Mouse (Mus musculus): ENCODE measurements at regions not wholly inside any gene's neighbourhood (a gene's known extent, or its start where the extent isn't known, plus 50 kb on each side); places are given as distances from the start of the nearest gene placed in this dataset.
A peak's percentile ranks its signal among the peaks of the same experiment; 100 is the strongest.

GRCm38 (mm10) chr11:57929506-57929905, 79.4 kb upstream of the Larp1 start:
- H3K36me3 ChIP-seq, result no peaks in the 10 kb centered on the region
- H3K27ac ChIP-seq, result peak overlapping the region; percentile 83
- WGBS, result 4% methylated on average over 18 of the region's 18 CpGs
- H3K9me3 ChIP-seq, result no peaks in the 10 kb centered on the region
- H3K4me3 ChIP-seq, result peak overlapping the region; percentile 47
- peaks cover 6% of the 10 kb centered on the region for H3K27me3 ChIP-seq (ENCODE audit: insufficient read depth, poor library complexity, severe bottlenecking)
- peak; percentile 86 for DNase-seq (ENCODE audit: low spot score)
- peaks cover 38% of the 10 kb centered on the region for H3K4me1 ChIP-seq

DNA sequence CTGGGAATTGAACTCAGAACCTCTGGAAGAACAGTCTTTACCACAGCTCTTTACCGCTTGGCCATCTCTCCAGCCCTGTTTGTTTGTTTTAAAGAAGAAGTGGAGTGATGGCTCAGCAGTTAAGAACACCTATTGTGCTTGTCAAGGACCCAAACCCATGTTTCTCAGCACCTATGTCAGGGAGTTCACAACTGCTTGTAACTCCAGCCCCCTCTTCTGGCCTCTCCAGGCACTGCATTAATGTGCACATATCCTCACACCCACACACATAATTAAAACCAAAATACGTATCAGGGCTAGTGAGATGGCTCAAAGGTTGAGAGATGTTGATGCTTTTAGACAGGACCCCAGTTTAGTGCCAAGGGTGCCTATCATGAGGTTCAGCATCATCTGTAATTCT, 87.6 kb upstream of the Hand1 start:
- H3K4me1 ChIP-seq, result peaks cover 12% of the 10 kb centered on the region
- WGBS, result 84% methylated on average over 2 of the region's 2 CpGs
- H3K36me3 ChIP-seq, result no peaks in the 10 kb centered on the region
- H3K27me3 ChIP-seq (ENCODE audit: insufficient read depth, poor library complexity, severe bottlenecking), result no peaks in the 10 kb centered on the region
- no peak overlapping the region for H3K27ac ChIP-seq
- DNase-seq (ENCODE audit: low spot score), result no peak
- H3K9me3 ChIP-seq, result no peaks in the 10 kb centered on the region
- no peak overlapping the region for H3K4me3 ChIP-seq

GRCm38 (mm10) chr11:57918447-57919059, 85.9 kb upstream of the Hand1 start:
- H3K27ac ChIP-seq, result peak overlapping the region; percentile 29; the same call in 1 of the 2 replicates
- 78% methylated on average over 18 of the region's 18 CpGs for WGBS
- H3K36me3 ChIP-seq, result no peaks in the 10 kb centered on the region

GRCm38 (mm10) chr11:57917974-57918373, 85.4 kb upstream of the Hand1 start:
- whole genome bisulfite sequencing, result 76% methylated on average over 5 of the region's 5 CpGs
- Histone ChIP-seq H3K27me3 (ENCODE audit: insufficient read depth, poor library complexity, severe bottlenecking) (no peaks in the 10 kb centered on the region), H3K36me3 (no peaks in the 10 kb centered on the region), H3K4me3 (no peak overlapping the region), H3K27ac (no peak overlapping the region), H3K4me1 (peaks cover 30% of the 10 kb centered on the region), H3K9me3 (no peaks in the 10 kb centered on the region)
- DNase-seq (ENCODE audit: low spot score), result no peak

More at GRCm38 (mm10) chr11:57918447-57919059, 85.9 kb upstream of the Hand1 start:
- no peak overlapping the region for H3K4me3 ChIP-seq
- H3K4me1 ChIP-seq, result peaks cover 24% of the 10 kb centered on the region
- no peak for DNase-seq (ENCODE audit: low spot score)
- H3K9me3 ChIP-seq, result no peaks in the 10 kb centered on the region
- no peaks in the 10 kb centered on the region for H3K27me3 ChIP-seq (ENCODE audit: insufficient read depth, poor library complexity, severe bottlenecking)

- no peak overlapping the region for H3K4me3 ChIP-seq
- H3K9me3 ChIP-seq, result no peaks in the 10 kb centered on the region
- H3K27ac ChIP-seq, result peak overlapping the region; percentile 80
- WGBS, result 13% methylated on average over 6 of the region's 6 CpGs
- H3K36me3 ChIP-seq, result no peaks in the 10 kb centered on the region
- H3K4me1 ChIP-seq, result peaks cover 47% of the 10 kb centered on the region
- peak; percentile 91 for DNase-seq (ENCODE audit: low spot score)
- no peaks in the 10 kb centered on the region for H3K27me3 ChIP-seq (ENCODE audit: insufficient read depth, poor library complexity, severe bottlenecking)
Measured at GRCm38 (mm10) chr11:57916016-57916415, 83.4 kb upstream of the Hand1 start.

DNA sequence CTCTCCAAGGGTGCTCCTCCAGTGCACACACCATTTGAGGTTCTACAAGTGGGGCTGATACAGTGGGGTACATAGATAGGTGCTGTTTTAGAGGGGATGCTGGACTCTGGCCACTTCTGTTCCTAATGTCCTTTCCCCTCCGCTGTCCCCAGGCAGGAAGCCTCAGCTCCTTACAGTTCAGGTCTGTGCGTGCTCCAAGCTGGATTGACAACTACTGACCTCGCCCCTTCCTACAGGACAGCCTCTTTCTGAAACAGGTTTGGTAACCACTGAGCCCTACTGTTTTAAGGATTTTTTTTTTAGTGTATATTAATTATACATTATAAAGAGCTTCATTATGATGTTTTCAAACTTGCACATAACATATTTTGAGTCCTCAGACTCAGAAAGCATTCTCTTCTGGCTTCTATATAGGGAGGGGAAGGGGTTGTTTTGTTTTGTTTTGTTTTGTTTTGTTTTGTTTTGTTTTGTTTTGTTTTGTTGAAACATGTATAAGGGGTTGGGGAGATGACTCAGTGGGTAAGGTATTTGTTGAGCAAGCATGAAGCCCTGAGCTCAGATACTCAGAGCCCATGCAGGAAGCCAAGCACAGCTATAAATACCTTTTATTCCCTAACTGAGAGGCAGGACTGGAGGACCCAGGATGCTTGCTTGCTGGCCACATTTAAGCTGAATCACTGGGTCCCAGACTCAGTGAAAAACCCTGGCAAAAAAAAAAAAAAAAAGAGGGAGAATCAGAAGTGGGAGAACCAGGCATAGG, 81.4 kb upstream of the Hand1 start:
- H3K27me3 ChIP-seq (ENCODE audit: insufficient read depth, poor library complexity, severe bottlenecking), result no peaks in the 10 kb centered on the region
- 59% methylated on average over 3 of the region's 3 CpGs for WGBS
- no peaks in the 10 kb centered on the region for H3K9me3 ChIP-seq
- H3K4me3 ChIP-seq, result no peak overlapping the region
- peak overlapping the region; percentile 82 for H3K27ac ChIP-seq
- DNase-seq (ENCODE audit: low spot score), result no peak
- H3K4me1 ChIP-seq, result peaks cover 53% of the 10 kb centered on the region
- no peaks in the 10 kb centered on the region for H3K36me3 ChIP-seq

DNA sequence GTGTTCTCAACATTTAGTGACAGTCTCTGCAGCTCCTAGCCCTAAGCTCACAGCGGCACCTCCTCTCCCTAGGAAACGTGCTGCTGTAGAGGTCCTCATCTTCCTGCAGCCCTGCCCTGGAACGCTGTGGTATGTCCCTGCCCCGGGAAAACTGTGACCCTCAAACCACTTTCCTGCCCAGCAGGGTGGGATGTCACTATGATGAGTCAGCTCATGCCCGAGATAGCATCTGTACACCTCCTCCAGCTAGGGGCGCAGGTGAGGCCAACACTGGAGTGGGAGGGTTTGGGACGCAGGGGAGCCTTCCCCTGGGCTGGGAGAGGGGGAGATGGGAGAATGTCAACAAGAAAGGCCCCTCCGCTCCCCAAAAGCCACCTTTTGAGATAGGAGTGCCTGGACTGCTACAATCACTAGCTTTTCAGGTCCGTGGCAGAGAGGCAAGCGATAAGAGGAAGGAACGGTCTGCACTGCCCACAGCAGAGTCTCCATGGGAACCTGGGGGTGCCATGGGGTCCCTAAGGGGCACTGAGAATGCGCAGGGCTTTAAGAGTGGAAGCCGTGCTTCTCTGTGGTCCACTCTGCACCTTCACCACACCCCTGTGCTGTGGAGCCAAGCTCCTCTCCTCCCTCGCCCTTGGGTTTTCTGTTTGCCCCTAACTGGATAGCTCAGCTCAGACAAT, 80.5 kb upstream of the Hand1 start:
- WGBS, result 22% methylated on average over 14 of the region's 14 CpGs
- no peak for DNase-seq (ENCODE audit: low spot score)
- no peak overlapping the region for H3K4me3 ChIP-seq
- H3K9me3 ChIP-seq, result no peaks in the 10 kb centered on the region
- peaks cover 53% of the 10 kb centered on the region for H3K4me1 ChIP-seq
- no peaks in the 10 kb centered on the region for H3K27me3 ChIP-seq (ENCODE audit: insufficient read depth, poor library complexity, severe bottlenecking)
- H3K27ac ChIP-seq, result peak overlapping the region; percentile 82
- no peaks in the 10 kb centered on the region for H3K36me3 ChIP-seq

DNA sequence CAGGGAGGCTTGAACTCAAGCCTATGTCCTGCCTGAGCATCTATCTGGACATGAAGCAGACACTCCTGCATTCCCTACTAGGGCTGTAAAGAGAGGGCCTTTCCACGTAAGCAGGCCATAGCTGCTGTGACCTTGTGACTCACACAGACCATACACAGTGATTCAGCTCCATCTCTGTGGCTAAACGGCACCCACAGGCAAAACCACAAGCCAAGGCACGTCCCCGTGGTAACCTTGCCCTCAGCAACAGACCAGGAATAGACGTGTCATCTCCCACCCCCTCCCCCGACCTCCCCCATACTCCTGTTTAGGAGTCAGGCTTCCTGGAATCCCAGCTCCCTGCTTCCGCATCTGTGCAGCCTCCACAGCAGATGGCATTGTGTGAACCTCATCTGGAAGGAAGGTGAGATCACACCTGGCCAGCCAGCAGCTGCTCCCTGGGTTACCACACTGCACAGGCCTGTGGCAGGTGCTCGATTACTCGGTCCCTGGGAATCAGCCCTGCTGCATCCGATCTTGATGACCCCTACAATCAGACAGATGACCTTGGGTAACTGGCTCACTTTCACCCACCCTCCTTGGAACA, 79.2 kb upstream of the Hand1 start:
- DNase-seq (ENCODE audit: low spot score), result no peak
- WGBS, result 29% methylated on average over 10 of the region's 10 CpGs
- peak overlapping the region; percentile 76 for H3K27ac ChIP-seq
- no peaks in the 10 kb centered on the region for H3K36me3 ChIP-seq
- no peaks in the 10 kb centered on the region for H3K9me3 ChIP-seq
- H3K27me3 ChIP-seq (ENCODE audit: insufficient read depth, poor library complexity, severe bottlenecking), result no peaks in the 10 kb centered on the region
- peaks cover 57% of the 10 kb centered on the region for H3K4me1 ChIP-seq
- no peak overlapping the region for H3K4me3 ChIP-seq

GRCm38 (mm10) chr11:57904216-57904615, 71.6 kb upstream of the Hand1 start:
- H3K4me3 ChIP-seq, result no peak overlapping the region
- WGBS, result 15% methylated on average over 9 of the region's 9 CpGs
- H3K36me3 ChIP-seq, result no peaks in the 10 kb centered on the region
- no peaks in the 10 kb centered on the region for H3K9me3 ChIP-seq
- peaks cover 20% of the 10 kb centered on the region for H3K4me1 ChIP-seq
- no peak overlapping the region for H3K27ac ChIP-seq
- H3K27me3 ChIP-seq (ENCODE audit: insufficient read depth, poor library complexity, severe bottlenecking), result no peaks in the 10 kb centered on the region; the same call in 1 of the 2 replicates
- no peak for DNase-seq (ENCODE audit: low spot score)

GRCm38 (mm10) chr11:57899335-57899734, 66.7 kb upstream of the Hand1 start:
- H3K4me3 ChIP-seq, result no peak overlapping the region
- H3K4me1 ChIP-seq, result peaks cover 23% of the 10 kb centered on the region
- H3K27ac ChIP-seq, result peak overlapping the region; percentile 45
- H3K27me3 ChIP-seq (ENCODE audit: insufficient read depth, poor library complexity, severe bottlenecking), result no peaks in the 10 kb centered on the region
- DNase-seq (ENCODE audit: low spot score), result no peak
- no peaks in the 10 kb centered on the region for H3K36me3 ChIP-seq
- H3K9me3 ChIP-seq, result no peaks in the 10 kb centered on the region
- 26% methylated on average over 4 of the region's 4 CpGs for WGBS

- DNase-seq (ENCODE audit: low spot score), result no peak
- H3K9me3 ChIP-seq, result no peaks in the 10 kb centered on the region
- no peaks in the 10 kb centered on the region for H3K36me3 ChIP-seq
- H3K27me3 ChIP-seq (ENCODE audit: insufficient read depth, poor library complexity, severe bottlenecking), result no peaks in the 10 kb centered on the region
- H3K4me3 ChIP-seq, result no peak overlapping the region
- H3K4me1 ChIP-seq, result peaks cover 17% of the 10 kb centered on the region
- H3K27ac ChIP-seq, result no peak overlapping the region
- 52% methylated on average over 1 of the region's 1 CpGs for WGBS
Measured at GRCm38 (mm10) chr11:57895497-57895896, 62.9 kb upstream of the Hand1 start.

DNA sequence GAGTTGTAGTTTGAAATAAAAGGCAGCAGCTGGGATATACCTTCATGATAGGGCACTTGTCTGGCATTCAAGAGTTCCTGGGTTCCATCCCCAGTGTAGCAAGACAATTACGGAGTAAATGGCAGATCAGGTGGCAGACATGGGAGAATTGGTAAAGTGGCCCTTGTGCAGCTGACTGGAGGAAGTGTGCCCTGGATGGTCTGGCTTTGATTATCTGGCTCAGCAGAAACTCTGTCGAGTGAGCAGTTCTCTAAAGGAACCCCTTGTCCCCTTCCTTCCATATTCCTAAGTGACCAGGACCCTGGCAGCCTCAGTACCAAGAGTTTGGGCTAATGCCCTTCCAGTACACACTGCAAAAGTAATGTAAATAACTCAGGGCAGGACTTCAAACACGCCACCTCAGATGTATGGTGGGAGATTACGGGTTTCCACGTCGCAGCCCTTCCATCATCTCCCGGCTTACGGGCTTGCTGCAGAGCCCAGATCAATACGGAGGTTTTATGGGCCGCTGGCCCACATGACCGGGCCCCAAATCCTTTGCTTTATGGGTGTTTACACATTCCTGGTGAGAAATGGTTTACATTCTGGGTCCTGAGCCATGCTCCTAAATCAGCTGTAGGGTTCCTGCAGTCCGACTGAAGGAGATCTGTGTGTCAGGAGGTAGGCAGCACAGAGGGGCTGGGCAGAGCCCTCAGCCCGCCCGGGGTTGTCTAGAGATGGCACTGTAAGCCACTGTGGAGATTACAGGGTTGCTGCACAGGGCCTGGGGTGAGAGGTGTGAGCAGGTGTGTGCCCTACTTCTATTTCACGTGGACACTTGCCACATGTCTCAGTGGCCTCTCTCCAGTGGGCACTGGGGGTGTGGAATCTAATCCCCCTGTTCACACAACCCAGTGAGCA, 50.4 kb upstream of the Hand1 start:
- H3K9me3 ChIP-seq, result no peaks in the 10 kb centered on the region
- 67% methylated on average over 15 of the region's 15 CpGs for WGBS
- H3K27ac ChIP-seq, result no peak overlapping the region
- DNase-seq (ENCODE audit: low spot score), result peak; percentile 67
- peaks cover 29% of the 10 kb centered on the region for H3K4me1 ChIP-seq
- no peaks in the 10 kb centered on the region for H3K36me3 ChIP-seq
- no peak overlapping the region for H3K4me3 ChIP-seq
- H3K27me3 ChIP-seq (ENCODE audit: insufficient read depth, poor library complexity, severe bottlenecking), result peaks cover 16% of the 10 kb centered on the region; the same call in 1 of the 2 replicates

All from heart, embryonic 10.5 days (tissue).